Mouse (Mus musculus) heart, embryonic 11.5 days (tissue): ENCODE measurements around the gene 4921504E06Rik. TPM values are rescaled to one million over a fixed set of nuclear protein-coding genes. Genes with fewer than 3 reads are reported as not detected.

Source experiments
- ATAC-seq: fragments of 200-750 bp; cut with Nextera tagmentation; replicated peaks from 2 replicates; pipeline ENCODE4 v1.8.0; 2017; ENCODE audit warnings: moderate library complexity; ENCODE audit not compliant: insufficient number of reproducible peaks, low FRiP score, low TSS enrichment
- H3K27ac ChIP-seq: fragments of 300-500 bp; sonication (generic); 2 replicates; pipeline ENCODE4 v1.5.1; 2014; ENCODE audit warnings: mild to moderate bottlenecking, low read depth, low read length
- H3K27me3 ChIP-seq: fragments of 300-500 bp; sonication (generic); 2 replicates; pipeline ENCODE4 v1.6.1; 2014; ENCODE audit warnings: mild to moderate bottlenecking, low read length, mixed read lengths; ENCODE audit not compliant: control insufficient read depth, insufficient read depth
- H3K36me3 ChIP-seq: fragments of 300-500 bp; sonication (generic); 2 replicates; pipeline ENCODE4 v1.6.1; 2014; ENCODE audit warnings: mild to moderate bottlenecking, low read length, moderate library complexity, mixed read lengths; ENCODE audit not compliant: control insufficient read depth, insufficient read depth
- H3K4me1 ChIP-seq: fragments of 300-500 bp; sonication (generic); 2 replicates; pipeline ENCODE4 v1.6.1; 2014; ENCODE audit warnings: low read length; ENCODE audit not compliant: control insufficient read depth, insufficient read depth
- H3K4me2 ChIP-seq: fragments of 300-500 bp; sonication (generic); 2 replicates; pipeline ENCODE4 v1.6.1; 2014; ENCODE audit warnings: mild to moderate bottlenecking, moderate library complexity
- H3K4me3 ChIP-seq: fragments of 300-500 bp; sonication (generic); 2 replicates; pipeline ENCODE4 v1.5.1; 2014; ENCODE audit warnings: low read depth, low read length
- H3K9ac ChIP-seq: fragments of 300-500 bp; sonication (generic); 2 replicates; pipeline ENCODE4 v1.6.1; 2014; ENCODE audit warnings: mild to moderate bottlenecking, low read depth, low read length, moderate library complexity
- H3K9me3 ChIP-seq: fragments of 300-500 bp; sonication (generic); replicated peaks from 2 replicates; pipeline ENCODE4 v1.6.1; 2016; ENCODE audit warnings: low read length; ENCODE audit not compliant: control insufficient read depth
- WGBS: fragments of 180-500 bp; shearing (Covaris S2); extraction: QIAGEN DNeasy Blood & Tissue Kit; methylation state at CpG from one replicate; pipeline ENCODE4 v1.1.7; 2014; ENCODE audit not compliant: insufficient replicate concordance; 5-methylcytosine and 5-hydroxymethylcytosine counted together
- polyA plus RNA-seq: library from polyadenylated mRNA; unstranded; fragments of >200 nt; fragmentation: Nextera tagmentation; extraction: Ambion mirVana; gene quantifications from 2 replicates; pipeline ENCODE4 v1.2.1, GENCODE M21; 2014

The 4921504E06Rik gene
- polyA plus RNA-seq, 1 experiment from 2014 or later = not detected

- no peak for ATAC-seq
- Histone ChIP-seq H3K36me3 (no peaks in the 10 kb centered on the region), H3K9ac (no peak overlapping the region), H3K4me1 (no peaks in the 10 kb centered on the region), H3K27ac (no peak overlapping the region), H3K4me2 (no peak overlapping the region), H3K27me3 (peaks cover 72% of the 10 kb centered on the region), H3K4me3 (no peak overlapping the region), H3K9me3 (no peaks in the 10 kb centered on the region)
- 26% methylated on average over 10 of the region's 10 CpGs for WGBS
Measured at GRCm38 (mm10) chr2:19455857-19456482, 97.7 kb downstream of the 4921504E06Rik start.

GRCm38 (mm10) chr2:19455228-19455627 is 98.5 kb downstream of the 4921504E06Rik start:
- Histone ChIP-seq H3K9me3 (no peaks in the 10 kb centered on the region), H3K36me3 (no peaks in the 10 kb centered on the region), H3K4me3 (no peak overlapping the region), H3K4me2 (no peak overlapping the region), H3K9ac (no peak overlapping the region), H3K27ac (no peak overlapping the region), H3K27me3 (peaks cover 80% of the 10 kb centered on the region), H3K4me1 (no peaks in the 10 kb centered on the region)
- WGBS = 17% methylated on average over 5 of the region's 5 CpGs
- no peak for ATAC-seq

- Histone ChIP-seq H3K27me3 (peaks cover 97% of the 10 kb centered on the region), H3K36me3 (no peaks in the 10 kb centered on the region), H3K9me3 (no peaks in the 10 kb centered on the region), H3K4me1 (no peaks in the 10 kb centered on the region), H3K4me2 (no peak overlapping the region), H3K27ac (no peak overlapping the region), H3K4me3 (no peak overlapping the region), H3K9ac (no peak overlapping the region)
- WGBS = under 1% methylated on average over 19 of the region's 19 CpGs
- ATAC-seq = no peak
Measured at GRCm38 (mm10) chr2:19452531-19453055, 101.1 kb downstream of the 4921504E06Rik start.

- Histone ChIP-seq H3K4me2 (no peak overlapping the region), H3K9me3 (no peaks in the 10 kb centered on the region), H3K9ac (no peak overlapping the region), H3K4me1 (peaks cover 3% of the 10 kb centered on the region; the same call in 1 of the 2 replicates), H3K4me3 (no peak overlapping the region), H3K27me3 (peaks cover 94% of the 10 kb centered on the region), H3K27ac (no peak overlapping the region), H3K36me3 (no peaks in the 10 kb centered on the region)
- WGBS = 26% methylated on average over 4 of the region's 4 CpGs
- no peak for ATAC-seq
Measured at GRCm38 (mm10) chr2:19449308-19449707, 104.4 kb downstream of the 4921504E06Rik start.

GRCm38 (mm10) chr2:19448042-19448700 is 105.5 kb downstream of the 4921504E06Rik start:
- H3K27ac ChIP-seq = no peak overlapping the region
- peak overlapping the region; percentile 66 for H3K4me2 ChIP-seq
- no peaks in the 10 kb centered on the region for H3K9me3 ChIP-seq
- peaks cover 3% of the 10 kb centered on the region; the same call in 1 of the 2 replicates for H3K4me1 ChIP-seq
- H3K27me3 ChIP-seq = peaks cover 94% of the 10 kb centered on the region
- 2% methylated on average over 30 of the region's 31 CpGs for WGBS
- peak overlapping the region; percentile 37 for H3K4me3 ChIP-seq
- 0 out of 2 replicates have a peak overlapping the region, but pooled peaks have one; percentile 22 for H3K9ac ChIP-seq
- no peak for ATAC-seq
- no peaks in the 10 kb centered on the region for H3K36me3 ChIP-seq

- no peaks in the 10 kb centered on the region for H3K36me3 ChIP-seq
- no peaks in the 10 kb centered on the region for H3K9me3 ChIP-seq
- no peak overlapping the region for H3K4me2 ChIP-seq
- H3K4me3 ChIP-seq = no peak overlapping the region
- H3K27me3 ChIP-seq = peaks cover 93% of the 10 kb centered on the region
- no peak overlapping the region for H3K27ac ChIP-seq
- ATAC-seq = no peak
- peaks cover 3% of the 10 kb centered on the region; the same call in 1 of the 2 replicates for H3K4me1 ChIP-seq
- 7% methylated on average over 7 of the region's 7 CpGs for WGBS
- no peak overlapping the region for H3K9ac ChIP-seq
Measured at GRCm38 (mm10) chr2:19446746-19447145, 107.0 kb downstream of the 4921504E06Rik start.

GRCm38 (mm10) chr2:19445871-19446501 is 107.7 kb downstream of the 4921504E06Rik start:
- Histone ChIP-seq H3K4me1 (peaks cover 3% of the 10 kb centered on the region; the same call in 1 of the 2 replicates), H3K27ac (no peak overlapping the region), H3K27me3 (peaks cover 93% of the 10 kb centered on the region), H3K36me3 (no peaks in the 10 kb centered on the region), H3K9ac (no peak overlapping the region), H3K4me2 (peak overlapping the region; percentile 51), H3K4me3 (peak overlapping the region; percentile 22), H3K9me3 (no peaks in the 10 kb centered on the region)
- WGBS = under 1% methylated on average over 67 of the region's 67 CpGs
- ATAC-seq = no peak

- peak within 1 kb of the TSS; percentile 51 for H3K4me2 ChIP-seq
- H3K4me1 ChIP-seq = peaks cover 3% of the 10 kb centered on the region; the same call in 1 of the 2 replicates
- no peak for ATAC-seq
- WGBS = under 1% methylated on average over 48 of the region's 53 CpGs
- H3K27ac ChIP-seq = no peak within 1 kb of the TSS
- H3K4me3 ChIP-seq = peak within 1 kb of the TSS; percentile 22
- H3K27me3 ChIP-seq = peaks cover 90% of the 10 kb centered on the region
- no peaks in the 10 kb centered on the region for H3K36me3 ChIP-seq
- no peaks in the 10 kb centered on the region for H3K9me3 ChIP-seq
- no peak within 1 kb of the TSS for H3K9ac ChIP-seq
Measured at GRCm38 (mm10) chr2:19444931-19445831, 108.5 kb downstream of the 4921504E06Rik start, which contains the start of gene Ptf1a. Gene Ptf1a, plus strand, starts transcription at chr2:19445663.
